Mouse (Mus musculus): Measurements from ENCODE around the gene Trpm5. TPM values are rescaled to one million over a fixed set of nuclear protein-coding genes. Genes with fewer than 3 reads are reported as not detected.

Trpm5 gene
- polyA plus RNA-seq, 1 experiment from 2014 or later: 1.5 TPM

GRCm38 (mm10) chr7:143122191-143122590 is 27.7 kb upstream of the Trpm5 start:
- no peak overlapping the region for H3K27ac ChIP-seq (ENCODE audit: low read length)
- 73% methylated on average over 5 of the region's 5 CpGs for WGBS

DNA sequence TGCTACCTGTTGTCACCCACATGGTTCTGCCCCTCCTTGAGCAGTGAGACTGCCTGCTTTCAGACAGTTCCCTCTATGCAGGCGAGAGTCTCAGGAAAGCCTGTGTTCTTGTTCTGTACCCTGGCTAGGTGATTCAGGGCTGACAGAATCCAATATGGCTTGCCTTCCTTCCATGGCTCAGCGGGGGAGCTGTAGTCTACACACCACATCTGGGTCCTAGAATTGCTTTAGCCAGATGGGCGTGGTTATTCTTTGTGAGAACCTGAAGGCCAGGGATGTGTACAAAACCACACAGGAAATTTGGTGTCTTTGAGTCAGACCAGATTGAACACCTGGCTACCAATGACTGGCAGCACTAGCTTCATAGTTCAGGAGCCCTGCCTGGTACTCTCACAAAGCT is 25.4 kb upstream of the Trpm5 start:
- Histone ChIP-seq H3K27me3 (ENCODE audit: control insufficient read depth, insufficient read depth, low read depth, low read length) (no peaks in the 10 kb centered on the region), H3K27ac (ENCODE audit: low read length) (no peak overlapping the region), H3K4me2 (ENCODE audit: low read length) (no peak overlapping the region), H3K9me3 (replicated peaks; ENCODE audit: control insufficient read depth, low read length, poor library complexity, severe bottlenecking) (peaks cover 1% of the 10 kb centered on the region; the same call in 1 of the 2 replicates), H3K9ac (ENCODE audit: low read depth, low read length) (no peak overlapping the region), H3K36me3 (ENCODE audit: control insufficient read depth, insufficient read depth, low read length) (no peaks in the 10 kb centered on the region), H3K4me3 (ENCODE audit: low read depth, low read length) (no peak overlapping the region), H3K4me1 (ENCODE audit: control insufficient read depth, insufficient read depth, low read length) (no peaks in the 10 kb centered on the region)
- 84% methylated on average over 3 of the region's 3 CpGs for WGBS
- no peak for ATAC-seq

More at GRCm38 (mm10) chr7:143122191-143122590, 27.7 kb upstream of the Trpm5 start:
- Histone ChIP-seq H3K27me3 (ENCODE audit: control insufficient read depth, insufficient read depth, low read depth, low read length) (no peaks in the 10 kb centered on the region), H3K4me1 (ENCODE audit: control insufficient read depth, insufficient read depth, low read length) (no peaks in the 10 kb centered on the region), H3K36me3 (ENCODE audit: control insufficient read depth, insufficient read depth, low read length) (no peaks in the 10 kb centered on the region), H3K4me3 (ENCODE audit: low read depth, low read length) (no peak overlapping the region), H3K4me2 (ENCODE audit: low read length) (no peak overlapping the region), H3K9ac (ENCODE audit: low read depth, low read length) (no peak overlapping the region), H3K9me3 (replicated peaks; ENCODE audit: control insufficient read depth, low read length, poor library complexity, severe bottlenecking) (no peaks in the 10 kb centered on the region)
- no peak for ATAC-seq

- no peak for ATAC-seq
- Histone ChIP-seq H3K27me3 (ENCODE audit: control insufficient read depth, insufficient read depth, low read depth, low read length) (no peaks in the 10 kb centered on the region), H3K36me3 (ENCODE audit: control insufficient read depth, insufficient read depth, low read length) (no peaks in the 10 kb centered on the region), H3K9ac (ENCODE audit: low read depth, low read length) (no peak overlapping the region), H3K4me1 (ENCODE audit: control insufficient read depth, insufficient read depth, low read length) (no peaks in the 10 kb centered on the region), H3K4me3 (ENCODE audit: low read depth, low read length) (no peak overlapping the region), H3K27ac (ENCODE audit: low read length) (no peak overlapping the region), H3K9me3 (replicated peaks; ENCODE audit: control insufficient read depth, low read length, poor library complexity, severe bottlenecking) (peaks cover 2% of the 10 kb centered on the region; the same call in 1 of the 2 replicates), H3K4me2 (ENCODE audit: low read length) (no peak overlapping the region)
- 20% methylated on average over 1 of the region's 1 CpGs for WGBS
Observed at GRCm38 (mm10) chr7:143119407-143119806, 25.0 kb upstream of the Trpm5 start.

- 85% methylated on average over 5 of the region's 5 CpGs for WGBS
- no peaks in the 10 kb centered on the region for H3K36me3 ChIP-seq (ENCODE audit: control insufficient read depth, insufficient read depth, low read length)
- no peaks in the 10 kb centered on the region for H3K27me3 ChIP-seq (ENCODE audit: control insufficient read depth, insufficient read depth, low read depth, low read length)
- H3K4me1 ChIP-seq (ENCODE audit: control insufficient read depth, insufficient read depth, low read length): no peaks in the 10 kb centered on the region
- H3K4me3 ChIP-seq (ENCODE audit: low read depth, low read length): no peak overlapping the region
- H3K27ac ChIP-seq (ENCODE audit: low read length): no peak overlapping the region
- H3K9me3 ChIP-seq (replicated peaks; ENCODE audit: control insufficient read depth, low read length, poor library complexity, severe bottlenecking): peaks cover 2% of the 10 kb centered on the region; the same call in 1 of the 2 replicates
- no peak for ATAC-seq
- no peak overlapping the region for H3K4me2 ChIP-seq (ENCODE audit: low read length)
- H3K9ac ChIP-seq (ENCODE audit: low read depth, low read length): no peak overlapping the region
Observed at GRCm38 (mm10) chr7:143116521-143116920, 22.1 kb upstream of the Trpm5 start.

DNA sequence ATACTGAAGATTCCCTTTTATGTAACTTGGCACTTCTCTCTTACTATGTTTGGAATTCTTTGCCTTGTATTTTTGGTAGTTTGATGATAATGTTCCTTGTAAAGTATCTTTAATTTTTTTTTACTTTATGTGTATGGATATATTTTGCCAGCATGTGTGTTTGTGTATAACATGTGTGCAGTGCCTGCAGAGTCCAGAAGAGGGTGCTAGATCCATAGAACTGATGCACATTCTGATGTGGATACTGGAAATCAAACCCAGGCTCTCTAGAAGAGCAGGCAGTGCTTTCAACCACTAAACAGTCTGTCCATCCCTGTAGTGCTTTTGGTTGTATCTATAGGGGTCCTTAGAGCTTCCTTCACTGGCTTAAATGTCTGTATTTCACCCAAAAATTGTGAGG is 20.3 kb upstream of the Trpm5 start:
- Histone ChIP-seq H3K4me3 (ENCODE audit: low read depth, low read length) (no peak overlapping the region), H3K27me3 (ENCODE audit: control insufficient read depth, insufficient read depth, low read depth, low read length) (no peaks in the 10 kb centered on the region), H3K9me3 (replicated peaks; ENCODE audit: control insufficient read depth, low read length, poor library complexity, severe bottlenecking) (peaks cover 2% of the 10 kb centered on the region; the same call in 1 of the 2 replicates), H3K27ac (ENCODE audit: low read length) (no peak overlapping the region), H3K9ac (ENCODE audit: low read depth, low read length) (no peak overlapping the region), H3K4me1 (ENCODE audit: control insufficient read depth, insufficient read depth, low read length) (no peaks in the 10 kb centered on the region), H3K4me2 (ENCODE audit: low read length) (no peak overlapping the region), H3K36me3 (ENCODE audit: control insufficient read depth, insufficient read depth, low read length) (no peaks in the 10 kb centered on the region)
- ATAC-seq: no peak

GRCm38 (mm10) chr7:143112395-143112794 is 18.0 kb upstream of the Trpm5 start:
- no peaks in the 10 kb centered on the region for H3K4me1 ChIP-seq (ENCODE audit: control insufficient read depth, insufficient read depth, low read length)
- 39% methylated on average over 1 of the region's 1 CpGs for WGBS
- no peak for ATAC-seq
- H3K27ac ChIP-seq (ENCODE audit: low read length): no peak overlapping the region
- H3K4me2 ChIP-seq (ENCODE audit: low read length): no peak overlapping the region
- no peak overlapping the region for H3K4me3 ChIP-seq (ENCODE audit: low read depth, low read length)
- H3K9me3 ChIP-seq (replicated peaks; ENCODE audit: control insufficient read depth, low read length, poor library complexity, severe bottlenecking): peaks cover 2% of the 10 kb centered on the region; the same call in 1 of the 2 replicates
- peaks cover 18% of the 10 kb centered on the region for H3K27me3 ChIP-seq (ENCODE audit: control insufficient read depth, insufficient read depth, low read depth, low read length)
- no peaks in the 10 kb centered on the region for H3K36me3 ChIP-seq (ENCODE audit: control insufficient read depth, insufficient read depth, low read length)
- H3K9ac ChIP-seq (ENCODE audit: low read depth, low read length): no peak overlapping the region

DNA sequence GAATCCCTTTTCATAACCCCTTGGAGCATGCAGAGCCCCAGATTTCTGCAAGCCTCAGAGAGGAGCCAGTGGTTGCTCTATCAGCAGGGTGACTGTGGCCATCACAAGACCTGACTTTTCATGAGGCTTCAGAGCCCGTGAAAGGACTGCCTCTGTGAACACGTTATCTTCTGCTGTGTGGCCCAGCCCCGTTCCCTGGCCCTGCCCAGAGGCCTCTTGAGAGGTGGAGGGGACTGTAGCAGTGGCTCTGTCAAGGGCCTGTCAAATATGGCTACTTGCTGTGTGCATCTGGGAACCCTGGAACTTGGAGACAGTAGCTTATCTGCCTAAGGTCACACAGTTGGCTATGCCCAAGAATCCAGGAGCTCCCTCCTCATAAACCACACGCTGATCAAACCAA is 17.3 kb upstream of the Trpm5 start:
- 73% methylated on average over 4 of the region's 4 CpGs for WGBS
- ATAC-seq: no peak
- Histone ChIP-seq H3K4me2 (ENCODE audit: low read length) (no peak overlapping the region), H3K27me3 (ENCODE audit: control insufficient read depth, insufficient read depth, low read depth, low read length) (peaks cover 25% of the 10 kb centered on the region), H3K27ac (ENCODE audit: low read length) (no peak overlapping the region), H3K4me1 (ENCODE audit: control insufficient read depth, insufficient read depth, low read length) (no peaks in the 10 kb centered on the region), H3K9me3 (replicated peaks; ENCODE audit: control insufficient read depth, low read length, poor library complexity, severe bottlenecking) (peaks cover 2% of the 10 kb centered on the region; the same call in 1 of the 2 replicates), H3K4me3 (ENCODE audit: low read depth, low read length) (no peak overlapping the region), H3K36me3 (ENCODE audit: control insufficient read depth, insufficient read depth, low read length) (no peaks in the 10 kb centered on the region), H3K9ac (ENCODE audit: low read depth, low read length) (no peak overlapping the region)

DNA sequence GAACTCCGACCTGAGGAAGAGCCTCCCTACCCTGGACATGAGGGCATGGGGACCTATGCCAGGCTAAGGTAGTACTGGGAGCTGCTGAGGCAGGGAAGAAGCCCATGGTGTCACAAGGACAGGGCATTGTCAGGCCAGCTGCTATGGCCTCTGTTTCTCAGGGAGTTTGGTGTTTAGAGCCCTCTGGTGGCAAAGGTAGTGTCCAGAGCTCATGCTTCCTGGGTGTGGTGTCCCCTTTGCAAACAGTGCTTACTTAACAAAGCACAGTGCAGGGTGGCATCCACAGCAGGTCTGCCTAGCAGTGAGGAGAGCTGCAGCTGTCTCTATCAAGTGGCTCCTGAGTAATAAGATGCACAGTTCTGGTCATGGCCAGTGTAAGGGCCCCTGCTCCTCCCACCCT is 16.4 kb upstream of the Trpm5 start:
- 60% methylated on average over 1 of the region's 1 CpGs for WGBS
- no peaks in the 10 kb centered on the region for H3K4me1 ChIP-seq (ENCODE audit: control insufficient read depth, insufficient read depth, low read length)
- peaks cover 34% of the 10 kb centered on the region for H3K27me3 ChIP-seq (ENCODE audit: control insufficient read depth, insufficient read depth, low read depth, low read length)
- no peak overlapping the region for H3K9ac ChIP-seq (ENCODE audit: low read depth, low read length)
- no peak overlapping the region for H3K4me2 ChIP-seq (ENCODE audit: low read length)
- ATAC-seq: no peak
- H3K4me3 ChIP-seq (ENCODE audit: low read depth, low read length): no peak overlapping the region
- H3K9me3 ChIP-seq (replicated peaks; ENCODE audit: control insufficient read depth, low read length, poor library complexity, severe bottlenecking): peaks cover 2% of the 10 kb centered on the region; the same call in 1 of the 2 replicates
- no peaks in the 10 kb centered on the region for H3K36me3 ChIP-seq (ENCODE audit: control insufficient read depth, insufficient read depth, low read length)
- no peak overlapping the region for H3K27ac ChIP-seq (ENCODE audit: low read length)

DNA sequence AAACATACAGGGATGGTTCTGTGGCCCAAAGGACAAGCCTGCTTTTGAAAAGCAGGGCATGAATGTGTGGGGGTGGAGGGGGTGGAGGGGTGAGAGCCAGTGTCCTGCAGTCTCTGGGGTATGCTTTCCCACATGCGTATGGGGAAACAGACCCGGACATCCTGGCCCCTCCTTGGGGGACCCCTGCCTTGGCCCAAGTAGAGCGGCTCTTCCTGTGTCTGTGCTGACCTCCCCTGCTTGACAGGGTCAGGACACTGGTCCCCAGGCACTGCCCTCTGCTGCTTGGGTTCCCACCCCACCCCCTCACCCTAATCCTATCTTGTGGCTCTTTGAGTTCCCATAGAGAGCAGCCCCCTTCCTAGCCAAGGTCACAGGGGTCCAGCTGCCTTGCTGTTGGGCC is 15.3 kb upstream of the Trpm5 start:
- H3K9me3 ChIP-seq (replicated peaks; ENCODE audit: control insufficient read depth, low read length, poor library complexity, severe bottlenecking): peaks cover under 1% of the 10 kb centered on the region; the same call in 1 of the 2 replicates
- H3K36me3 ChIP-seq (ENCODE audit: control insufficient read depth, insufficient read depth, low read length): no peaks in the 10 kb centered on the region
- H3K4me1 ChIP-seq (ENCODE audit: control insufficient read depth, insufficient read depth, low read length): no peaks in the 10 kb centered on the region
- ATAC-seq: no peak
- H3K4me2 ChIP-seq (ENCODE audit: low read length): no peak overlapping the region
- H3K27ac ChIP-seq (ENCODE audit: low read length): no peak overlapping the region
- peaks cover 40% of the 10 kb centered on the region for H3K27me3 ChIP-seq (ENCODE audit: control insufficient read depth, insufficient read depth, low read depth, low read length)
- no peak overlapping the region for H3K4me3 ChIP-seq (ENCODE audit: low read depth, low read length)
- H3K9ac ChIP-seq (ENCODE audit: low read depth, low read length): no peak overlapping the region
- WGBS: 55% methylated on average over 3 of the region's 3 CpGs

All from midbrain, embryonic 16.5 days (tissue).